Mouse (Mus musculus) heart, embryonic 13.5 days (tissue): ENCODE results near the gene Gar1. TPM values are rescaled to one million over a fixed set of nuclear protein-coding genes. Genes with fewer than 3 reads are reported as not detected.

Experiments
- ATAC-seq: fragments of 200-750 bp; cut with Nextera tagmentation; 2 replicates; pipeline ENCODE4 v1.8.0; 2017; ENCODE audit warnings: moderate TSS enrichment; ENCODE audit not compliant: insufficient number of reproducible peaks, low FRiP score, low TSS enrichment; ENCODE audit errors: extremely low read depth
- H3K27ac ChIP-seq: fragments of 300-500 bp; sonication (generic); replicated peaks from 2 replicates; pipeline ENCODE4 v1.5.1; 2015; ENCODE audit warnings: moderate library complexity, mild to moderate bottlenecking, inconsistent platforms
- H3K27me3 ChIP-seq: fragments of 300-500 bp; sonication (generic); replicated peaks from 2 replicates; pipeline ENCODE4 v1.6.1; 2015; ENCODE audit warnings: mild to moderate bottlenecking, inconsistent platforms
- H3K36me3 ChIP-seq: fragments of 300-500 bp; sonication (generic); 2 replicates; pipeline ENCODE4 v1.6.1; 2015; ENCODE audit warnings: mild to moderate bottlenecking, inconsistent platforms
- H3K4me1 ChIP-seq: fragments of 300-500 bp; sonication (generic); 2 replicates; pipeline ENCODE4 v1.6.1; 2015; ENCODE audit warnings: inconsistent platforms
- H3K4me2 ChIP-seq: fragments of 300-500 bp; sonication (generic); 2 replicates; pipeline ENCODE4 v1.6.1; 2015; ENCODE audit warnings: inconsistent platforms, mild to moderate bottlenecking, moderate library complexity
- H3K4me3 ChIP-seq: fragments of 300-500 bp; sonication (generic); 2 replicates; pipeline ENCODE4 v1.5.1; 2015; ENCODE audit warnings: moderate library complexity, mild to moderate bottlenecking, inconsistent platforms
- H3K9ac ChIP-seq: fragments of 300-500 bp; sonication (generic); 2 replicates; pipeline ENCODE4 v1.6.1; 2015; ENCODE audit warnings: inconsistent platforms, mild to moderate bottlenecking, moderate library complexity
- H3K9me3 ChIP-seq: fragments of 300-500 bp; sonication (generic); 2 replicates; pipeline ENCODE4 v1.6.1; 2016; ENCODE audit warnings: inconsistent platforms
- WGBS: fragments of 180-500 bp; shearing (Covaris S2); methylation state at CpG from one replicate; pipeline ENCODE4 v1.1.7; 2015; ENCODE audit warnings: mixed read lengths; 5-methylcytosine and 5-hydroxymethylcytosine counted together
- polyA plus RNA-seq: library from polyadenylated mRNA; unstranded; fragments of >200 nt; fragmentation: Nextera tagmentation; extraction: Ambion mirVana; gene quantifications from 2 replicates; pipeline ENCODE4 v1.2.1, GENCODE M21; 2015

Gar1 gene
- polyA plus RNA-seq, 1 experiment from 2014 or later = 40.7 TPM

- H3K4me3 ChIP-seq = no peak within 1 kb of the TSS
- ATAC-seq = no peak
- no peak within 1 kb of the TSS for H3K27ac ChIP-seq
- no peaks in the 10 kb centered on the region for H3K36me3 ChIP-seq
- peaks cover under 1% of the 10 kb centered on the region; the same call in 1 of the 2 replicates for H3K4me1 ChIP-seq
- H3K27me3 ChIP-seq = no peaks in the 10 kb centered on the region
- H3K9me3 ChIP-seq = no peaks in the 10 kb centered on the region
- no peak within 1 kb of the TSS for H3K9ac ChIP-seq
- no peak within 1 kb of the TSS for H3K4me2 ChIP-seq
- WGBS = 68% methylated on average over 10 of the region's 10 CpGs
These were observed 27.4 kb downstream of the Gar1 start, which contains the start of gene Lrit3 for GRCm38 (mm10) chr3:129803765-129804164. Gene Lrit3 (minus strand): TSS chr3:129804030.

DNA sequence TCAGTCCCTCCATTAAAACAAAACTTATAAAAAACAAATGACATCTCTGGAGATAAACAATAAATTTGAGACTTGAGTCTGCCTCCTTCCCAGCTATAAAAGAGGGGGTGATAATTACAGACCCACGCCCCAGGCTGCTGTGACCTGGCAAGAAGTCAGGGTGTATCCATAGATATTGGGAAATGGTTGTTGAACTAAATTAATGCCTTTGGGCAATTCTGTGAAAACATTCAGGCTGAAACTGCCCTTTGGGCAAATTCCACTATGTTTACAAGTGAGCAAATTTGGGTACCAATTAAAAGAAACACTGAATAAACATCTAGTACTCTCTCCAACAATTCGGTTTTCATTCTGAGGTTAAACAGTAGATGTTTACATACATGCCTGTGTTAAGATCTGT, 32.2 kb downstream of the Gar1 start:
- 79% methylated on average over 2 of the region's 2 CpGs for whole genome bisulfite sequencing
- Histone ChIP-seq H3K27ac (no peak overlapping the region), H3K4me3 (no peak overlapping the region), H3K9ac (no peak overlapping the region), H3K36me3 (no peaks in the 10 kb centered on the region), H3K9me3 (no peaks in the 10 kb centered on the region), H3K4me1 (peaks cover 3% of the 10 kb centered on the region; the same call in 1 of the 2 replicates), H3K4me2 (no peak overlapping the region), H3K27me3 (no peaks in the 10 kb centered on the region)
- no peak for ATAC-seq

DNA sequence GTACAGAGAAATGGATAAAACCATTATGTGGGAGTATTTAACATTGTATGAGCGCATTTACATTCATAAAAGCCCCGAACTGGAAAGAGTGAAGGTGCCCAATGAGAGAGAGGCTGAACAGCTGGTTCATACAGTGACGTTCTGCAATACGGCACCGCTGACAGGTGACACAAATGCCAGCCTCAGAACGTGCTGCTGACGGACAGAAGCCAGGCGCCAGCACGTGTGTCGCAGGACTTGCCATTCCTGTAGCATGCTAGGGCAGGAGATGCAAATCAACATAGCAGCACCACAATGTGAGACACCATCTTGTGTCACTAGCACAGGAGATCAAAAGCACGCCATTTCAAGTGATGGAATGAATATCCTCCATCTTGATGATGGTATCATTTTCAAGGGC, 32.6 kb downstream of the Gar1 start:
- no peaks in the 10 kb centered on the region for H3K36me3 ChIP-seq
- no peaks in the 10 kb centered on the region for H3K27me3 ChIP-seq
- no peak overlapping the region for H3K4me2 ChIP-seq
- WGBS = 45% methylated on average over 11 of the region's 11 CpGs
- ATAC-seq = no peak
- no peak overlapping the region for H3K9ac ChIP-seq
- no peak overlapping the region for H3K4me3 ChIP-seq
- peaks cover 3% of the 10 kb centered on the region; the same call in 1 of the 2 replicates for H3K4me1 ChIP-seq
- no peak overlapping the region for H3K27ac ChIP-seq
- H3K9me3 ChIP-seq = no peaks in the 10 kb centered on the region

GRCm38 (mm10) chr3:129797341-129797740, 33.9 kb downstream of the Gar1 start:
- Histone ChIP-seq H3K4me2 (no peak overlapping the region), H3K9ac (no peak overlapping the region), H3K36me3 (no peaks in the 10 kb centered on the region), H3K4me3 (no peak overlapping the region), H3K27me3 (no peaks in the 10 kb centered on the region), H3K9me3 (no peaks in the 10 kb centered on the region), H3K27ac (no peak overlapping the region), H3K4me1 (peaks cover 3% of the 10 kb centered on the region; the same call in 1 of the 2 replicates)
- ATAC-seq = no peak
- WGBS = 72% methylated on average over 5 of the region's 5 CpGs

DNA sequence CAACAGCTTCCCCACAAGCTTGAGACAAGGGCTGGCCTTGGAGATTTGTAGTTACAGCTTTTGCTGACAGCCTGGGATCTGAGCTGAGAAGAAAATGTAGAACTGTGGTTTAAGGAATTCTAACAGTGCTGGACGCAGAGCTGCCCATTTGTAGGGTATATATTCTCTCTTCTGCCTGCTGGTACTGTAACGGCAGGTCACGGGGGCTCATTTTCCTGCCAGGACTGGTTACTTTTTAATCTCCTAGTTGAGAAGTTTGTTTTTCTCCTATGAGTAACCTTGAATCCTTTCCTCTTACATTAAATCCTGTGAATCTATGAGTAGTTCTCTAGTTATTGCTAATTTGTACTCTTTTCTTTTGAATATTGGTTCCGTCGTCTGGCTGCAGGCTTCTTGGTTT, 37.4 kb downstream of the Gar1 start:
- ATAC-seq = no peak
- H3K9me3 ChIP-seq = no peaks in the 10 kb centered on the region
- 80% methylated on average over 5 of the region's 5 CpGs for WGBS
- H3K4me3 ChIP-seq = no peak overlapping the region
- H3K4me2 ChIP-seq = no peak overlapping the region
- no peaks in the 10 kb centered on the region for H3K27me3 ChIP-seq
- H3K4me1 ChIP-seq = peaks cover 3% of the 10 kb centered on the region; the same call in 1 of the 2 replicates
- no peak overlapping the region for H3K27ac ChIP-seq
- no peaks in the 10 kb centered on the region for H3K36me3 ChIP-seq
- H3K9ac ChIP-seq = no peak overlapping the region

DNA sequence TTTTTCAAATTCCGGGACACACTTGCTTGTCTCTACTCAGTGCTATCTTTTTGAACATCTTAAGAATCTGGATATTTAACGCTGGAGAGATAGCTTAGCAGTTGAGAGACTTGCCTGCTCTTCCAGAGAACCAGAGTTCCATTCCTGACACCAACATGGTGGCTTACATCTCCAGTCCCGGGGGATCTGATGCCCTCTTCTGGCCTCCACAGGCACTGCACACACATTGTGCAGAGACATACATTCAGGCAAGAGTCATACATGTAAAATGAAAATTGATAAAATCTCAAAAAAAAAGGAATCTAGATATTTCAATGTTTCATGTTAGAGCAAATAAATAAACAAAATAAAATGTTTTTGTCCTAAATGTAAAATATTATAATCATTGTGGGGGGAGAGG, 48.5 kb downstream of the Gar1 start:
- no peak for ATAC-seq
- Histone ChIP-seq H3K9ac (no peak overlapping the region), H3K36me3 (no peaks in the 10 kb centered on the region), H3K4me3 (no peak overlapping the region), H3K9me3 (no peaks in the 10 kb centered on the region), H3K27me3 (no peaks in the 10 kb centered on the region), H3K4me2 (no peak overlapping the region), H3K27ac (no peak overlapping the region), H3K4me1 (no peaks in the 10 kb centered on the region)
- 86% methylated on average over 3 of the region's 3 CpGs for WGBS

- WGBS = 55% methylated on average over 10 of the region's 10 CpGs
- Histone ChIP-seq H3K36me3 (no peaks in the 10 kb centered on the region), H3K4me2 (no peak overlapping the region), H3K4me3 (no peak overlapping the region), H3K4me1 (no peaks in the 10 kb centered on the region), H3K9ac (no peak overlapping the region), H3K27ac (no peak overlapping the region), H3K9me3 (no peaks in the 10 kb centered on the region), H3K27me3 (no peaks in the 10 kb centered on the region)
- ATAC-seq = no peak
These were observed 49.8 kb downstream of the Gar1 start for GRCm38 (mm10) chr3:129781435-129781834.

Other genes with a start within 250 kb of the Gar1 start
- gene Egf, start 76.1 kb downstream of the Gar1 start, polyA plus RNA-seq = 1.3 TPM in 2 replicates
- gene Lrit3, start 27.4 kb downstream of the Gar1 start, polyA plus RNA-seq = not detected in 2 replicates
- gene Rrh, start 8.8 kb downstream of the Gar1 start, polyA plus RNA-seq = not detected in 2 replicates
- 3.0 and 7.4 TPM in 2 replicates for gene Cfi, start 4.5 kb upstream of the Gar1 start, polyA plus RNA-seq
- 54.6 and 61.4 TPM in 2 replicates for gene Pla2g12a, start 47.2 kb upstream of the Gar1 start, polyA plus RNA-seq
- 67.6 and 71.5 TPM in 2 replicates for gene Casp6, start 70.0 kb upstream of the Gar1 start, polyA plus RNA-seq
- 3.6 and 4.3 TPM in 2 replicates for gene Mcub, start 138.8 kb upstream of the Gar1 start, polyA plus RNA-seq
- gene Sec24b, start 230.2 kb upstream of the Gar1 start, polyA plus RNA-seq = 24.5 and 25.3 TPM in 2 replicates